Mouse (Mus musculus) olfactory bulb, adult 2 months (tissue): ENCODE measurements around the gene Rptn.

Source experiments
- CTCF ChIP-seq: fragments of 200-500 bp; IDR thresholded peaks from 2 replicates; pipeline ENCODE4 v1.5.1; 2012; ENCODE audit warnings: low read depth, mild to moderate bottlenecking, low read length, moderate library complexity; ENCODE audit not compliant: insufficient read depth
- POLR2A ChIP-seq: fragments of 200-500 bp; IDR thresholded peaks from 2 replicates; pipeline ENCODE4 v1.6.1; 2012; ENCODE audit warnings: mild to moderate bottlenecking, low read depth, low read length, moderate library complexity; ENCODE audit not compliant: insufficient read depth

GRCm38 (mm10) chr3:93361933-93362574 lies 31.4 kb upstream of the Rptn start:
- TF ChIP-seq POLR2A = no peak
- no peak for TF ChIP-seq CTCF
